Mouse (Mus musculus) layer of hippocampus, postnatal 14 days (tissue): ENCODE measurements around the gene Nsrp1. TPM values are rescaled to one million over a fixed set of nuclear protein-coding genes. Genes with fewer than 3 reads are reported as not detected.

Experiments used
- DNase-seq, 2 experiments: peaks; one replicate each; pipeline ENCODE4 v3.0.0; 2021 to 2022; ENCODE audit warnings: low spot score in 2 of 2, mixed read lengths in 1 of 2
- microRNA-seq, 2 experiments: library from miRNA; unstranded; fragments of <30 nt; microRNA quantifications; one replicate each; pipeline ENCODE4 v1.2.0; 2021
- total RNA-seq, 2 experiments: library from RNA; stranded (reverse); gene quantifications; 2 replicates each; pipeline ENCODE4 v1.2.3; 2021

The Nsrp1 gene
- total RNA-seq, 2 experiments from 2014 or later, result 14.6 to 16.6 TPM

- DNase-seq, result peak in 1 of 2 experiments; percentile 26
Observed at GRCm38 (mm10) chr11:76995966-76996672, 82.1 kb downstream of the Nsrp1 start.

Small RNA genes within 50 kb of the gene (microRNA-seq; reads per million reads assigned to microRNA genes)
- 1,774 to 5,580 reads per million in 2 experiments for gene Mir423

Other genes with a start within 250 kb of the Nsrp1 start
- 10 to 100 TPM; 61.5 to 62.0 TPM for gene Cpd, start 231.4 kb downstream of the Nsrp1 start, total RNA-seq
- gene Tmigd1, start 176.3 kb downstream of the Nsrp1 start, total RNA-seq, result not detected
- gene Blmh, start 153.6 kb downstream of the Nsrp1 start, total RNA-seq, result 10 to 100 TPM; 68.5 to 69.9 TPM
- under 1 TPM in 1 of 2 experiments, not detected in 1; 0.37 TPM for gene Slc6a4, start 79.8 kb downstream of the Nsrp1 start, total RNA-seq
- gene Efcab5, start 110.5 kb upstream of the Nsrp1 start, total RNA-seq, result 1 to 10 TPM; 3.5 to 3.8 TPM
- gene Ssh2, start 137.9 kb upstream of the Nsrp1 start, total RNA-seq, result 10 to 100 TPM; 42.1 to 43.1 TPM